Mouse (Mus musculus) MEL (cell line): ENCODE results near the gene Tnnt1. TPM values are rescaled to one million over a fixed set of nuclear protein-coding genes. Genes with fewer than 3 reads are reported as not detected.

Experiments
- DNase-seq: peaks from one replicate; pipeline ENCODE4 v3.0.0; 2011; ENCODE audit warnings: low read depth, low spot score
- H3K27ac ChIP-seq: 2 replicates; pipeline ENCODE4 v1.5.1; 2012; ENCODE audit warnings: low read depth, mild to moderate bottlenecking, control low read depth, low read length, moderate library complexity; ENCODE audit not compliant: control insufficient read depth
- H3K27me3 ChIP-seq, 2 experiments: fragments of 150-350 bp in 1 of 2; sonication (generic) in 1 of 2; 2 replicates each; pipeline ENCODE4 v1.6.1; 2012; ENCODE audit warnings: low read length in 2 of 2, mild to moderate bottlenecking in 2 of 2, improper control_type of control experiment in 1 of 2, moderate library complexity in 1 of 2; ENCODE audit not compliant: insufficient read depth in 2 of 2, control insufficient read depth in 1 of 2
- H3K36me3 ChIP-seq, 2 experiments: 2 replicates each; pipeline ENCODE4 v1.6.1; 2012 to 2014; ENCODE audit warnings: low read length in 2 of 2, improper control_type of control experiment in 1 of 2, inconsistent platforms in 1 of 2, mild to moderate bottlenecking in 1 of 2; ENCODE audit not compliant: insufficient read depth in 2 of 2, control insufficient read depth in 1 of 2
- H3K4me1 ChIP-seq, 2 experiments: fragments of 150-350 bp in 1 of 2; sonication (generic) in 1 of 2; 2 replicates each; pipeline ENCODE4 v1.6.1; 2012; ENCODE audit warnings: low read length in 2 of 2, improper control_type of control experiment in 1 of 2, mild to moderate bottlenecking in 1 of 2; ENCODE audit not compliant: insufficient read depth in 2 of 2, control insufficient read depth in 1 of 2
- H3K4me3 ChIP-seq, 2 experiments: fragments of 150-350 bp in 1 of 2; sonication (generic) in 1 of 2; 2 replicates each; pipeline ENCODE4 v1.5.1; 2012; ENCODE audit warnings: low read depth in 2 of 2, low read length in 2 of 2, mild to moderate bottlenecking in 2 of 2, moderate library complexity in 2 of 2, control low read depth in 1 of 2, improper control_type of control experiment in 1 of 2; ENCODE audit not compliant: control insufficient read depth in 1 of 2, insufficient read depth in 1 of 2
- H3K79me2 ChIP-seq: 2 replicates; pipeline ENCODE4 v1.6.1; 2012; ENCODE audit warnings: mild to moderate bottlenecking, low read length, moderate library complexity; ENCODE audit not compliant: control insufficient read depth, poor library complexity, insufficient read depth
- H3K9ac ChIP-seq: 2 replicates; pipeline ENCODE4 v1.6.1; 2012; ENCODE audit warnings: low read depth, mild to moderate bottlenecking, control low read depth, low read length, moderate library complexity; ENCODE audit not compliant: control insufficient read depth, poor library complexity, severe bottlenecking
- H3K9me3 ChIP-seq: fragments of 150-350 bp; sonication (generic); replicated peaks from 2 replicates; pipeline ENCODE4 v1.6.1; 2012; ENCODE audit warnings: mild to moderate bottlenecking, low read length, improper control_type of control experiment, moderate library complexity; ENCODE audit not compliant: insufficient read depth
- BHLHE40 ChIP-seq: IDR thresholded peaks from 2 replicates; pipeline ENCODE4 v1.6.1; 2012; ENCODE audit warnings: low read depth, mild to moderate bottlenecking, inconsistent platforms, low read length, improper control_type of control experiment, borderline replicate concordance
- CHD2 ChIP-seq: IDR thresholded peaks from 2 replicates; pipeline ENCODE4 v1.6.1; 2011; ENCODE audit warnings: low read length, improper control_type of control experiment
- CTCF ChIP-seq, 3 experiments: IDR thresholded peaks in 2 of 3; conservative IDR thresholded peaks in 1 of 3; 2 replicates each; pipeline ENCODE4 v1.5.1; 2011 to 2012; ENCODE audit warnings: low read length in 3 of 3, low read depth in 2 of 3, mild to moderate bottlenecking in 2 of 3, improper control_type of control experiment in 1 of 3, inconsistent platforms in 1 of 3, mixed read lengths in 1 of 3, moderate library complexity in 1 of 3; ENCODE audit not compliant: control insufficient read depth in 1 of 3, insufficient read depth in 1 of 3, poor library complexity in 1 of 3, severe bottlenecking in 1 of 3
- E2F4 ChIP-seq: IDR thresholded peaks from 2 replicates; pipeline ENCODE4 v1.6.1; 2011; ENCODE audit warnings: low read depth, low read length, improper control_type of control experiment, borderline replicate concordance
- ELF1 ChIP-seq: IDR thresholded peaks from 2 replicates; pipeline ENCODE4 v1.6.1; 2014; ENCODE audit warnings: low read depth, mild to moderate bottlenecking, inconsistent platforms, low read length, improper control_type of control experiment, moderate library complexity
- GABPA ChIP-seq: IDR thresholded peaks from 2 replicates; pipeline ENCODE4 v1.6.1; 2012; ENCODE audit warnings: low read depth, mild to moderate bottlenecking, inconsistent platforms, low read length, improper control_type of control experiment, moderate library complexity
- MAX ChIP-seq: IDR thresholded peaks from 2 replicates; pipeline ENCODE4 v1.6.1; 2011; ENCODE audit warnings: low read length, improper control_type of control experiment
- MAZ ChIP-seq: IDR thresholded peaks from 2 replicates; pipeline ENCODE4 v1.6.1; 2012; ENCODE audit warnings: low read depth, mild to moderate bottlenecking, inconsistent platforms, low read length, improper control_type of control experiment
- MEF2A ChIP-seq: IDR thresholded peaks from 2 replicates; pipeline ENCODE4 v1.6.1; 2014; ENCODE audit warnings: low read depth, mild to moderate bottlenecking, inconsistent platforms, low read length, improper control_type of control experiment; ENCODE audit not compliant: poor library complexity, insufficient replicate concordance, severe bottlenecking; ENCODE audit errors: extremely low read depth
- NELFE ChIP-seq: IDR thresholded peaks from 2 replicates; pipeline ENCODE4 v1.6.1; 2011; ENCODE audit warnings: low read depth, low read length, improper control_type of control experiment
- POLR2AphosphoS2 ChIP-seq: IDR thresholded peaks from 2 replicates; pipeline ENCODE4 v1.6.1; 2011; ENCODE audit warnings: low read length, improper control_type of control experiment
- POLR2AphosphoS5 ChIP-seq: IDR thresholded peaks from 2 replicates; pipeline ENCODE4 v1.6.1; 2012; ENCODE audit warnings: low read depth, borderline replicate concordance, mild to moderate bottlenecking, inconsistent platforms, low read length, moderate library complexity, mixed read lengths
- SIN3A ChIP-seq: IDR thresholded peaks from 2 replicates; pipeline ENCODE4 v1.6.1; 2012; ENCODE audit warnings: low read length, improper control_type of control experiment, inconsistent platforms
- TAL1 ChIP-seq: IDR thresholded peaks from 2 replicates; pipeline ENCODE4 v1.6.1; 2012; ENCODE audit warnings: mild to moderate bottlenecking, inconsistent platforms, low read length, moderate library complexity, mixed read lengths
- TBP ChIP-seq: IDR thresholded peaks from 2 replicates; pipeline ENCODE4 v1.8.0; 2011; ENCODE audit warnings: low read depth, low read length, improper control_type of control experiment
- TCF12 ChIP-seq: IDR thresholded peaks from 2 replicates; pipeline ENCODE4 v1.6.1; 2014; ENCODE audit warnings: low read depth, mild to moderate bottlenecking, inconsistent platforms, low read length, improper control_type of control experiment, moderate library complexity
- USF1 ChIP-seq: IDR thresholded peaks from 2 replicates; pipeline ENCODE4 v1.6.1; 2014; ENCODE audit warnings: low read depth, mild to moderate bottlenecking, inconsistent platforms, low read length, improper control_type of control experiment, moderate library complexity
- USF2 ChIP-seq, 2 experiments: IDR thresholded peaks; 2 replicates each; pipeline ENCODE4 v1.6.1; 2011 to 2012; ENCODE audit warnings: improper control_type of control experiment in 2 of 2, low read length in 2 of 2, borderline replicate concordance in 1 of 2, inconsistent platforms in 1 of 2, low read depth in 1 of 2, mild to moderate bottlenecking in 1 of 2; ENCODE audit not compliant: insufficient read depth in 1 of 2
- ZKSCAN1 ChIP-seq: IDR thresholded peaks from 2 replicates; pipeline ENCODE4 v1.6.1; 2012; ENCODE audit warnings: low read depth, mild to moderate bottlenecking, inconsistent platforms, low read length, improper control_type of control experiment, moderate library complexity
- ZNF384 ChIP-seq: IDR thresholded peaks from 2 replicates; pipeline ENCODE4 v1.6.1; 2012; ENCODE audit warnings: low read depth, mild to moderate bottlenecking, inconsistent platforms, low read length, improper control_type of control experiment
- polyA plus RNA-seq, 2 experiments: library from polyadenylated mRNA; stranded (reverse) in 1 of 2; unstranded in 1 of 2; fragments of >175 nt in 1 of 2; fragments of >200 nt in 1 of 2; gene quantifications; 2 replicates each; pipeline versions ENCODE4 v1.2.1 to v1.2.4; 2012; ENCODE audit warnings: low replicate concordance in 2 of 2, low read depth in 1 of 2; ENCODE audit not compliant: insufficient read length in 2 of 2, insufficient read depth in 1 of 2, missing spikeins in 1 of 2
- total RNA-seq: library from RNA; depleted of rRNA; stranded (reverse); fragments of 300-350 nt; gene quantifications from 2 replicates; pipeline ENCODE4 v1.2.3, GENCODE M21; 2012

Tnnt1 gene
- total and polyA plus RNA-seq, 3 experiments: 5.0 to 16.4 TPM; not detected in 1

- Histone ChIP-seq H3K27me3 (no peaks in the 10 kb centered on the region), H3K4me1 (no peaks in the 10 kb centered on the region), H3K9ac (no peak overlapping the region), H3K27ac (no peak overlapping the region), H3K9me3 (no peaks in the 10 kb centered on the region), H3K4me3 (no peak overlapping the region), H3K36me3 (no peaks in the 10 kb centered on the region), H3K79me2 (no peaks in the 10 kb centered on the region)
- no peak for TF ChIP-seq MAX
- no peak for TF ChIP-seq BHLHE40
- no peak for TF ChIP-seq POLR2AphosphoS5
- TF ChIP-seq TAL1: no peak
- no peak for TF ChIP-seq GABPA
- no peak for TF ChIP-seq CHD2
- TF ChIP-seq MAZ: no peak
- TF ChIP-seq E2F4: no peak
- no peak for TF ChIP-seq NELFE
- TF ChIP-seq POLR2AphosphoS2: no peak
- no peak for TF ChIP-seq USF2 (IDR thresholded peaks at IDR 0.05; ENCODE audit: borderline replicate concordance in 1 of 2, insufficient read depth in 1 of 2, low read depth in 1 of 2, low read length in 2 of 2)
- no peak for TF ChIP-seq SIN3A
- TF ChIP-seq MEF2A: no peak
- no peak for TF ChIP-seq ELF1
- TF ChIP-seq CTCF (IDR thresholded peaks at IDR 0.05 in 2 of 3, conservative IDR thresholded peaks at IDR 0.05 in 1 of 3; ENCODE audit: control insufficient read depth in 1 of 3, insufficient read depth in 1 of 3, low read depth in 2 of 3, low read length in 3 of 3, poor library complexity in 1 of 3, severe bottlenecking in 1 of 3): no peak
- TF ChIP-seq ZNF384: no peak
- no peak for TF ChIP-seq ZKSCAN1
- no peak for TF ChIP-seq TBP
- DNase-seq: no peak
These were observed 45.0 kb downstream of the Tnnt1 start for GRCm38 (mm10) chr7:4471179-4471555.

- H3K9me3 ChIP-seq: no peaks in the 10 kb centered on the region
- H3K27ac ChIP-seq: no peak overlapping the region
- H3K36me3 ChIP-seq: no peaks in the 10 kb centered on the region
- H3K27me3 ChIP-seq: no peaks in the 10 kb centered on the region
- DNase-seq: no peak
- H3K79me2 ChIP-seq: no peaks in the 10 kb centered on the region
- no peak for TF ChIP-seq TCF12
- no peak for TF ChIP-seq USF1
- no peak for TF ChIP-seq TAL1
- no peak for TF ChIP-seq ZNF384
- no peak overlapping the region for H3K9ac ChIP-seq
- H3K4me3 ChIP-seq: no peak overlapping the region
- no peaks in the 10 kb centered on the region for H3K4me1 ChIP-seq
These were observed 45.7 kb downstream of the Tnnt1 start for GRCm38 (mm10) chr7:4470275-4471178.
